Mouse (Mus musculus) midbrain, embryonic 11.5 days (tissue): ENCODE data around the gene Ccpg1. TPM values are rescaled to one million over a fixed set of nuclear protein-coding genes. Genes with fewer than 3 reads are reported as not detected.

Experiments
- ATAC-seq: fragments of 200-750 bp; cut with Nextera tagmentation; 2 replicates; pipeline ENCODE4 v1.8.0; 2017; ENCODE audit warnings: moderate TSS enrichment, moderate library complexity; ENCODE audit not compliant: low FRiP score
- DNase-seq: peaks from one replicate; pipeline ENCODE4 v3.0.0; 2015; ENCODE audit warnings: low spot score; ENCODE audit errors: missing footprints
- H3K27ac ChIP-seq: fragments of 300-500 bp; sonication (generic); 2 replicates; pipeline ENCODE4 v1.5.1; 2014; ENCODE audit warnings: low read depth, low read length
- H3K27me3 ChIP-seq: fragments of 300-500 bp; sonication (generic); 2 replicates; pipeline ENCODE4 v1.6.1; 2014; ENCODE audit warnings: mild to moderate bottlenecking, low read length, moderate library complexity, mixed read lengths; ENCODE audit not compliant: control insufficient read depth, insufficient read depth
- H3K36me3 ChIP-seq: fragments of 300-500 bp; sonication (generic); 2 replicates; pipeline ENCODE4 v1.6.1; 2014; ENCODE audit warnings: mild to moderate bottlenecking, low read length, moderate library complexity, mixed read lengths; ENCODE audit not compliant: control insufficient read depth, insufficient read depth
- H3K4me1 ChIP-seq: fragments of 300-500 bp; sonication (generic); 2 replicates; pipeline ENCODE4 v1.6.1; 2014; ENCODE audit warnings: low read length; ENCODE audit not compliant: control insufficient read depth, insufficient read depth
- H3K4me2 ChIP-seq: fragments of 300-500 bp; sonication (generic); 2 replicates; pipeline ENCODE4 v1.6.1; 2014; ENCODE audit warnings: mild to moderate bottlenecking, moderate library complexity
- H3K4me3 ChIP-seq: fragments of 300-500 bp; sonication (generic); 2 replicates; pipeline ENCODE4 v1.5.1; 2014; ENCODE audit warnings: low read depth, low read length
- H3K9ac ChIP-seq: fragments of 300-500 bp; sonication (generic); 2 replicates; pipeline ENCODE4 v1.6.1; 2014; ENCODE audit warnings: low read length
- H3K9me3 ChIP-seq: fragments of 300-500 bp; sonication (generic); 2 replicates; pipeline ENCODE4 v1.6.1; 2016; ENCODE audit warnings: low read length; ENCODE audit not compliant: control insufficient read depth
- WGBS: fragments of 180-500 bp; shearing (Covaris S2); extraction: QIAGEN DNeasy Blood & Tissue Kit; methylation state at CpG from one replicate; pipeline ENCODE4 v1.1.7; 2014; 5-methylcytosine and 5-hydroxymethylcytosine counted together
- polyA plus RNA-seq: library from polyadenylated mRNA; unstranded; fragments of >200 nt; fragmentation: Nextera tagmentation; extraction: Ambion mirVana; gene quantifications from 2 replicates; pipeline ENCODE4 v1.2.1, GENCODE M21; 2014

Ccpg1 gene
- polyA plus RNA-seq, 1 experiment from 2014 or later: 24.9 TPM

- Histone ChIP-seq H3K9me3 (no peaks in the 10 kb centered on the region), H3K9ac (no peak overlapping the region), H3K4me2 (no peak overlapping the region), H3K36me3 (no peaks in the 10 kb centered on the region), H3K4me3 (no peak overlapping the region), H3K27ac (no peak overlapping the region), H3K27me3 (no peaks in the 10 kb centered on the region), H3K4me1 (peaks cover 11% of the 10 kb centered on the region; the same call in 1 of the 2 replicates)
- WGBS: 64% methylated on average over 2 of the region's 2 CpGs
- no peak for ATAC-seq
- no peak for DNase-seq
Observed at GRCm38 (mm10) chr9:72983066-72983465, 2.2 kb upstream of the Ccpg1 start.

GRCm38 (mm10) chr9:72987703-72988102 lies 2.5 kb downstream of the Ccpg1 start:
- ATAC-seq: no peak

GRCm38 (mm10) chr9:72988706-72989105 lies 3.5 kb downstream of the Ccpg1 start:
- ATAC-seq: no peak
- H3K4me1 ChIP-seq: peaks cover 11% of the 10 kb centered on the region; the same call in 1 of the 2 replicates
- no peaks in the 10 kb centered on the region for H3K27me3 ChIP-seq
- no peak overlapping the region for H3K4me3 ChIP-seq
- H3K27ac ChIP-seq: no peak overlapping the region
- no peaks in the 10 kb centered on the region for H3K9me3 ChIP-seq
- no peak overlapping the region for H3K9ac ChIP-seq
- no peak for DNase-seq
- WGBS: 85% methylated on average over 5 of the region's 5 CpGs
- H3K36me3 ChIP-seq: no peaks in the 10 kb centered on the region
- H3K4me2 ChIP-seq: no peak overlapping the region

More at GRCm38 (mm10) chr9:72987703-72988102, 2.5 kb downstream of the Ccpg1 start:
- no peak overlapping the region for H3K4me2 ChIP-seq
- WGBS: 58% methylated on average over 3 of the region's 3 CpGs
- peaks cover 11% of the 10 kb centered on the region; the same call in 1 of the 2 replicates for H3K4me1 ChIP-seq
- H3K4me3 ChIP-seq: no peak overlapping the region
- no peak for DNase-seq
- no peaks in the 10 kb centered on the region for H3K27me3 ChIP-seq
- H3K36me3 ChIP-seq: no peaks in the 10 kb centered on the region
- no peak overlapping the region for H3K27ac ChIP-seq
- H3K9me3 ChIP-seq: no peaks in the 10 kb centered on the region
- no peak overlapping the region for H3K9ac ChIP-seq

GRCm38 (mm10) chr9:72991420-72991819 lies 6.2 kb downstream of the Ccpg1 start:
- Histone ChIP-seq H3K4me2 (no peak overlapping the region), H3K4me3 (no peak overlapping the region), H3K9ac (no peak overlapping the region), H3K27ac (no peak overlapping the region), H3K27me3 (no peaks in the 10 kb centered on the region), H3K4me1 (0 out of 2 replicates have a peak, but pooled peaks cover 2% of the 10 kb centered on the region), H3K9me3 (no peaks in the 10 kb centered on the region), H3K36me3 (no peaks in the 10 kb centered on the region)
- WGBS: 93% methylated on average over 2 of the region's 2 CpGs
- no peak for DNase-seq
- no peak for ATAC-seq

- DNase-seq: peak; percentile 2
- Histone ChIP-seq H3K4me3 (no peak overlapping the region), H3K4me1 (no peaks in the 10 kb centered on the region), H3K9me3 (no peaks in the 10 kb centered on the region), H3K9ac (no peak overlapping the region), H3K36me3 (no peaks in the 10 kb centered on the region), H3K27ac (no peak overlapping the region), H3K4me2 (no peak overlapping the region), H3K27me3 (no peaks in the 10 kb centered on the region)
- ATAC-seq: no peak
- 88% methylated on average over 5 of the region's 5 CpGs for WGBS
Observed at GRCm38 (mm10) chr9:72992576-72992975, 7.3 kb downstream of the Ccpg1 start.

GRCm38 (mm10) chr9:72996167-72996566 lies 10.9 kb downstream of the Ccpg1 start:
- Histone ChIP-seq H3K9ac (no peak overlapping the region), H3K4me2 (no peak overlapping the region), H3K27ac (no peak overlapping the region), H3K36me3 (no peaks in the 10 kb centered on the region), H3K4me1 (no peaks in the 10 kb centered on the region), H3K9me3 (no peaks in the 10 kb centered on the region), H3K4me3 (no peak overlapping the region), H3K27me3 (no peaks in the 10 kb centered on the region)
- no peak for DNase-seq
- no peak for ATAC-seq

GRCm38 (mm10) chr9:72996806-72997205 lies 11.6 kb downstream of the Ccpg1 start:
- Histone ChIP-seq H3K4me1 (no peaks in the 10 kb centered on the region), H3K9me3 (no peaks in the 10 kb centered on the region), H3K4me3 (no peak overlapping the region), H3K36me3 (no peaks in the 10 kb centered on the region), H3K27ac (no peak overlapping the region), H3K9ac (no peak overlapping the region), H3K4me2 (no peak overlapping the region), H3K27me3 (no peaks in the 10 kb centered on the region)
- no peak for ATAC-seq
- DNase-seq: no peak
- 64% methylated on average over 7 of the region's 7 CpGs for WGBS

GRCm38 (mm10) chr9:73000487-73000886 lies 15.3 kb downstream of the Ccpg1 start:
- WGBS: 68% methylated on average over 2 of the region's 2 CpGs
- no peaks in the 10 kb centered on the region for H3K36me3 ChIP-seq

GRCm38 (mm10) chr9:73001314-73002011 lies 16.2 kb downstream of the Ccpg1 start:
- H3K27me3 ChIP-seq: no peaks in the 10 kb centered on the region
- H3K9me3 ChIP-seq: no peaks in the 10 kb centered on the region
- H3K27ac ChIP-seq: no peak overlapping the region
- DNase-seq (peak; percentile 6), ATAC-seq (no peak)
- no peak overlapping the region for H3K9ac ChIP-seq
- 90% methylated on average over 13 of the region's 13 CpGs for WGBS
- H3K4me2 ChIP-seq: no peak overlapping the region
- H3K4me1 ChIP-seq: no peaks in the 10 kb centered on the region
- H3K4me3 ChIP-seq: no peak overlapping the region
- no peaks in the 10 kb centered on the region for H3K36me3 ChIP-seq

More at GRCm38 (mm10) chr9:73000487-73000886, 15.3 kb downstream of the Ccpg1 start:
- H3K4me2 ChIP-seq: no peak overlapping the region
- no peak overlapping the region for H3K27ac ChIP-seq
- H3K4me3 ChIP-seq: no peak overlapping the region
- H3K9me3 ChIP-seq: no peaks in the 10 kb centered on the region
- H3K27me3 ChIP-seq: no peaks in the 10 kb centered on the region
- DNase-seq (peak; percentile 12), ATAC-seq (no peak)
- H3K4me1 ChIP-seq: no peaks in the 10 kb centered on the region
- H3K9ac ChIP-seq: no peak overlapping the region
